19 mouse cellular contexts compared by ENCODE assay signal in the genomic region with DNA sequence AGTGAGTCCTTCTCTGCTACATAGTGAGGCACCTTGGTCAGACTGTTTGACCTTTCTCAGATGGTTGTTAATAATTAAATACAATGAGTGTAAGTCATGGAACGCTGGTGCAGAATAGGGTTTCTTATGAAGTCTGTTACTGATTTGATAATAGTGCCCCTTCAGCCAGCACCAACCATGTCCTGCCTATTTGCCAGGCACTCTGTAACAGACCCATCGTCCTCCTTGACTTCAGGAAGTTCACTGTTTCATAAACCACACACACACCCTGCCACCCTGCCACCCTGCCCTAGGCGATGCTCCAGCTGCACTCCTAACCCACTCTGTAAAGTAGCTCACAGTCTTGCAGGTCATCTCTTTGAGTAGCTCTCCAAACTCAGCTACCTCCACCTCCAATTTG. TPM values are rescaled to one million over a fixed set of nuclear protein-coding genes. Genes with fewer than 3 reads are reported as not detected.
DNase-seq lines count a peak whose midpoint lies in the region; ATAC-seq and TF ChIP-seq lines count a peak whose summit lies in the region.
"Had no signal": no experiment of that assay in that cellular context is flagged by ENCODE, and none has a peak within 500 bp of the region (broad histone marks: within the 10 kb centered on the region; RNA-seq: fewer than 3 reads in every experiment).

No protein-coding gene starts in this region.

- no peaks in the 10 kb centered on the region for H3K9me3 ChIP-seq in liver, embryonic 11.5 days (ENCODE audit: control insufficient read depth, low read length)
- no peaks in the 10 kb centered on the region for H3K9me3 ChIP-seq in kidney, embryonic 15.5 days (replicated peaks)
- no peaks in the 10 kb centered on the region for H3K9me3 ChIP-seq in liver, embryonic 12.5 days (replicated peaks)
- H3K9me3 ChIP-seq in hindbrain, embryonic 14.5 days (ENCODE audit: control insufficient read depth, low read length) = no peaks in the 10 kb centered on the region
- H3K9me3 ChIP-seq: forebrain, embryonic 15.5 days; hindbrain, embryonic 15.5 days; midbrain, embryonic 12.5 days had no signal

- H3K27me3 ChIP-seq in liver, embryonic 11.5 days (replicated peaks; ENCODE audit: control insufficient read depth, insufficient read depth, low read length) = no peaks in the 10 kb centered on the region
- no peaks in the 10 kb centered on the region for H3K27me3 ChIP-seq in kidney, adult 2 months (replicated peaks; ENCODE audit: control insufficient read depth, insufficient read depth, low read length)
- H3K27me3 ChIP-seq in kidney, embryonic 15.5 days = no peaks in the 10 kb centered on the region
- peaks cover 50% of the 10 kb centered on the region for H3K27me3 ChIP-seq in liver, embryonic 12.5 days (replicated peaks)
- H3K27me3 ChIP-seq in hindbrain, embryonic 14.5 days (ENCODE audit: control insufficient read depth, insufficient read depth, low read length) = peaks cover 7% of the 10 kb centered on the region

- H3K4me3 ChIP-seq in liver, embryonic 11.5 days (ENCODE audit: low read depth, low read length) = no peak overlapping the region
- no peak overlapping the region for H3K4me3 ChIP-seq in kidney, adult 2 months (ENCODE audit: insufficient read depth, low read depth, low read length)
- H3K4me3 ChIP-seq in kidney, embryonic 15.5 days (replicated peaks) = no peak overlapping the region
- no peak overlapping the region for H3K4me3 ChIP-seq in liver, embryonic 12.5 days
- no peak overlapping the region for H3K4me3 ChIP-seq in hindbrain, embryonic 14.5 days (replicated peaks; ENCODE audit: low read length)
- H3K4me3 ChIP-seq: forebrain, embryonic 15.5 days; midbrain, embryonic 12.5 days had no signal

- 0 out of 2 replicates have a peak overlapping the region, but pooled peaks have one; percentile 12 for H3K4me2 ChIP-seq in liver, embryonic 11.5 days
- peak overlapping the region; percentile 88 for H3K4me2 ChIP-seq in kidney, embryonic 15.5 days
- H3K4me2 ChIP-seq in liver, embryonic 12.5 days = 0 out of 2 replicates have a peak overlapping the region, but pooled peaks have one; percentile 95
- H3K4me2 ChIP-seq in hindbrain, embryonic 14.5 days (replicated peaks) = no peak overlapping the region
- H3K4me2 ChIP-seq: forebrain, embryonic 15.5 days; midbrain, embryonic 12.5 days had no signal

- WGBS in liver, embryonic 11.5 days = 66% methylated on average over 3 of the region's 3 CpGs
- 34% methylated on average over 3 of the region's 3 CpGs for WGBS in kidney, adult 2 months
- 57% methylated on average over 3 of the region's 3 CpGs for WGBS in kidney, embryonic 15.5 days
- 50% methylated on average over 3 of the region's 3 CpGs for WGBS in liver, embryonic 12.5 days (ENCODE audit: insufficient replicate concordance)
- 74% methylated on average over 3 of the region's 3 CpGs for WGBS in hindbrain, embryonic 14.5 days

- TF ChIP-seq POLR2A in kidney, adult 2 months (IDR thresholded peaks at IDR 0.05; ENCODE audit: low read depth, low read length) = no peak

- H3K36me3 ChIP-seq in liver, embryonic 11.5 days (ENCODE audit: control insufficient read depth, insufficient read depth, low read length) = no peaks in the 10 kb centered on the region
- H3K36me3 ChIP-seq in kidney, adult 2 months (ENCODE audit: control insufficient read depth, insufficient read depth, low read length) = no peaks in the 10 kb centered on the region
- peaks cover 2% of the 10 kb centered on the region for H3K36me3 ChIP-seq in kidney, embryonic 15.5 days
- peaks cover under 1% of the 10 kb centered on the region; the same call in 1 of the 2 replicates for H3K36me3 ChIP-seq in liver, embryonic 12.5 days
- no peaks in the 10 kb centered on the region for H3K36me3 ChIP-seq in hindbrain, embryonic 14.5 days (replicated peaks; ENCODE audit: control insufficient read depth, insufficient read depth)
- H3K36me3 ChIP-seq: forebrain, embryonic 15.5 days; hindbrain, embryonic 15.5 days; midbrain, embryonic 12.5 days had no signal

- no peak for TF ChIP-seq CTCF in kidney, adult 2 months (conservative IDR thresholded peaks at IDR 0.05; ENCODE audit: insufficient read depth, insufficient read length, low read depth, low read length)

- no peak overlapping the region for H3K27ac ChIP-seq in liver, embryonic 11.5 days (ENCODE audit: low read depth, low read length)
- H3K27ac ChIP-seq in kidney, adult 2 months (ENCODE audit: insufficient read depth, low read depth, low read length) = peak overlapping the region; percentile 85
- peak overlapping the region; percentile 98 for H3K27ac ChIP-seq in kidney, embryonic 15.5 days
- H3K27ac ChIP-seq in liver, embryonic 12.5 days = no peak overlapping the region
- no peak overlapping the region for H3K27ac ChIP-seq in hindbrain, embryonic 14.5 days
- H3K27ac ChIP-seq: forebrain, embryonic 15.5 days; hindbrain, embryonic 15.5 days; midbrain, embryonic 12.5 days had no signal

- ATAC-seq in liver, embryonic 11.5 days (replicated peaks; ENCODE audit: low FRiP score) = no peak
- ATAC-seq in kidney, embryonic 15.5 days (replicated peaks; ENCODE audit: low FRiP score) = peak; percentile 11
- no peak for ATAC-seq in liver, embryonic 12.5 days
- no peak for ATAC-seq in hindbrain, embryonic 14.5 days (ENCODE audit: low FRiP score)
- ATAC-seq: forebrain, embryonic 15.5 days; intestine, embryonic 16.5 days had no signal

- no peak for DNase-seq in liver, embryonic 11.5 days (ENCODE audit: low spot score)
- no peak for DNase-seq in liver
- DNase-seq in kidney, adult 2 months = peak; percentile 86
- DNase-seq in hindbrain, embryonic 14.5 days (ENCODE audit: low spot score) = no peak
- no peak for DNase-seq in spleen, postnatal 14 days (ENCODE audit: low spot score in 2 of 2)
- no peak for DNase-seq in thymus, postnatal 36 days
- DNase-seq: adrenal gland, adult 8-10 months; cerebellum, postnatal 14 days; embryo, embryonic 11 days; layer of hippocampus, adult 9-11 months; lung, adult 2 months; lung, postnatal 36 days; retina, postnatal 1 day had no signal

- no peak overlapping the region for H3K9ac ChIP-seq in liver, embryonic 11.5 days (ENCODE audit: low read depth, low read length)
- H3K9ac ChIP-seq in kidney, embryonic 15.5 days = no peak overlapping the region
- H3K9ac ChIP-seq in liver, embryonic 12.5 days = no peak overlapping the region
- H3K9ac ChIP-seq in hindbrain, embryonic 14.5 days = no peak overlapping the region
- H3K9ac ChIP-seq: forebrain, embryonic 15.5 days; hindbrain, embryonic 15.5 days; midbrain, embryonic 12.5 days had no signal

- H3K4me1 ChIP-seq in liver, embryonic 11.5 days (replicated peaks; ENCODE audit: control insufficient read depth, insufficient read depth, low read length) = peaks cover 10% of the 10 kb centered on the region; the same call in 1 of the 2 replicates
- H3K4me1 ChIP-seq in kidney, adult 2 months (ENCODE audit: control insufficient read depth, insufficient read depth, low read length) = peaks cover 11% of the 10 kb centered on the region
- H3K4me1 ChIP-seq in kidney, embryonic 15.5 days = peaks cover 37% of the 10 kb centered on the region
- peaks cover 23% of the 10 kb centered on the region for H3K4me1 ChIP-seq in liver, embryonic 12.5 days
- peaks cover 9% of the 10 kb centered on the region for H3K4me1 ChIP-seq in hindbrain, embryonic 14.5 days (replicated peaks; ENCODE audit: control insufficient read depth, insufficient read depth, low read length)

RNA-seq across cellular contexts. Expression of a gene that starts 2.1 kb away (rescaled TPM):
- polyA plus RNA-seq in liver, embryonic 11.5 days (2014; fragmentation: Nextera tagmentation; extraction: Ambion mirVana) = 27.0 and 28.9 TPM in 2 replicates
- 53.6 and 100 TPM in 2 replicates for polyA plus RNA-seq in kidney, adult 2 months (2012; rRNA removed)
- 33.7 and 34.0 TPM in 2 replicates for polyA plus RNA-seq in kidney, embryonic 15.5 days (2015; fragmentation: Nextera tagmentation; extraction: Ambion mirVana)
- polyA plus RNA-seq in liver, embryonic 12.5 days (2016; fragmentation: Nextera tagmentation; extraction: Ambion mirVana) = 16.0 and 16.7 TPM in 2 replicates
- polyA plus RNA-seq in hindbrain, embryonic 14.5 days (2014; fragmentation: Nextera tagmentation; extraction: Ambion mirVana) = 30.9 and 32.7 TPM in 2 replicates

RNA-seq across cellular contexts. Expression of a gene that starts 2.2 kb away (rescaled TPM):
- 7.8 and 8.3 TPM in 2 replicates for polyA plus RNA-seq in liver, embryonic 11.5 days (2014; fragmentation: Nextera tagmentation; extraction: Ambion mirVana)
- polyA plus RNA-seq in kidney, adult 2 months (2012; rRNA removed) = 28.7 and 31.2 TPM in 2 replicates
- 27.1 and 27.5 TPM in 2 replicates for polyA plus RNA-seq in kidney, embryonic 15.5 days (2015; fragmentation: Nextera tagmentation; extraction: Ambion mirVana)
- polyA plus RNA-seq in liver, embryonic 12.5 days (2016; fragmentation: Nextera tagmentation; extraction: Ambion mirVana) = 3.5 and 4.5 TPM in 2 replicates
- 3.2 and 4.1 TPM in 2 replicates for polyA plus RNA-seq in hindbrain, embryonic 14.5 days (2014; fragmentation: Nextera tagmentation; extraction: Ambion mirVana)

Comparison
In these comparisons a context has a peak if more than half of its experiments do, and no peak if none do; other contexts are left out.
1. H3K27ac ChIP-seq: peak in kidney, adult 2 months (single experiment) and kidney, embryonic 15.5 days (single experiment); none in liver, embryonic 11.5 days (single experiment), liver, embryonic 12.5 days (single experiment) and hindbrain, embryonic 14.5 days (single experiment).